Mouse (Mus musculus) adrenal gland, postnatal 10 days (tissue): ENCODE measurements around the gene Tnfrsf23. TPM values are rescaled to one million over a fixed set of nuclear protein-coding genes. Genes with fewer than 3 reads are reported as not detected.
"Not testable (repeated sequence)": the region's sequence is repeated elsewhere in the genome, so short reads cannot be mapped to it uniquely, and the experiment has no call there.

ENCODE experiments used
- DNase-seq: peaks from one replicate; pipeline ENCODE4 v3.0.0; 2021; ENCODE audit warnings: mixed read lengths
- total RNA-seq, 2 experiments: library from RNA; stranded (reverse); gene quantifications; 2 replicates each; pipeline ENCODE4 v1.2.3; 2021

The Tnfrsf23 gene
- total RNA-seq, 2 experiments from 2014 or later: 2.4 to 3.0 TPM

DNA sequence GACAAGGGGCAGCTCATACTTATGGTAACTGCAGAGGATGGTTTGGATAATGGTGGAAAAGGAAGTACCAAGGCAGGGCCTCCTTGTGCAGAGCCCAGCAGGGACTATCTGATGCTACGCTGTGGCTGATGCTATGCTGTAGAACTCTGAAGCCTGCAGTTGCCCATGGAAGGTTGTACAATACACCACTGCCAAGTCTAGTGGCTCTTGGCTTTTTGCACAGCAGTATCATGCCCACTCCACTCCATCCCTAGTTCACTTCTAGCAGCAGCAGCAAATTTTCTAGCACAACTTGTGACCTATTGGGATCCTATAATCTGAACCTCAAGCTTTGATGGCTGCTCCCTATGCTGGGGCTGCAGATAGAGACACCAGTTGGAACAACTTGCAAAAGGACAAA, 4.1 kb downstream of the Tnfrsf23 start:
- no peak for DNase-seq

DNA sequence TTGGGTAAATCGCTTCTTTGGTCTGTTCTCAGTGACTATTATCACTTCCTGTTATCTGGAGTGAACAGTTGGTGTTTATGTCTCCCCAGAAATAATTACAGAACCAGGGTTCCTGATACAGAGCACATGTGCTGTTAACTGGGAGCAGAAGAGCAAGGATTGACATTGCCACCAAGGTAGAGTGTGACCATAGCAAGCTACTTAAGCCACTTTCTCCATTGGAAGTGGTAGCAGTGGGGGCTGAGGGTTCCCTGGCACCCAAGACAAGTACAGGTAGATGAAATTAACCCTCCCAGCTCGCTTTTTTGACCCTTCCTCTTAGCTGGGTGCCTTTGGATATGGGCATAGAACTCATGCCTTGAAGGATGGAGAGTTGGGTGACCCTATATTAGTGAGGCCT, 4.8 kb downstream of the Tnfrsf23 start:
- not testable (repeated sequence) for DNase-seq

DNA sequence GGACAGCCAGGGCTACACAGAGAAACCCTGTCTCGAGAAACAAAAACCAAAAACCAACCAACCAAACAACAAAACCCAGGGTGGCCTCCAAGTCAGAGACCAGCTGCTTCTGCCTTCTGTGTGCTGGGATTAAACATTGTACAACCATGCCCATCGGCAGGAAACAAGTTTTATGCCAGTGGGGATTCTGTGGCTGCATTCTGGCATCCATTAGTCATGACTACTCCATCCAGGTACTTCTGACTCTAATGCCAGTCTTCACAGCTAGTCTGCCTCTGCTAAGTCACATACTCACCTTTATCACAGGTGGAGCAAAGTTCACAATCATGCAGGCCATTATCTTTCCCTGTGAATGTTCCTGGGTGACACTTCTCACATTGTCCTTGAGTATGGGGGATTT, 6.0 kb downstream of the Tnfrsf23 start:
- DNase-seq: not testable (repeated sequence)

DNA sequence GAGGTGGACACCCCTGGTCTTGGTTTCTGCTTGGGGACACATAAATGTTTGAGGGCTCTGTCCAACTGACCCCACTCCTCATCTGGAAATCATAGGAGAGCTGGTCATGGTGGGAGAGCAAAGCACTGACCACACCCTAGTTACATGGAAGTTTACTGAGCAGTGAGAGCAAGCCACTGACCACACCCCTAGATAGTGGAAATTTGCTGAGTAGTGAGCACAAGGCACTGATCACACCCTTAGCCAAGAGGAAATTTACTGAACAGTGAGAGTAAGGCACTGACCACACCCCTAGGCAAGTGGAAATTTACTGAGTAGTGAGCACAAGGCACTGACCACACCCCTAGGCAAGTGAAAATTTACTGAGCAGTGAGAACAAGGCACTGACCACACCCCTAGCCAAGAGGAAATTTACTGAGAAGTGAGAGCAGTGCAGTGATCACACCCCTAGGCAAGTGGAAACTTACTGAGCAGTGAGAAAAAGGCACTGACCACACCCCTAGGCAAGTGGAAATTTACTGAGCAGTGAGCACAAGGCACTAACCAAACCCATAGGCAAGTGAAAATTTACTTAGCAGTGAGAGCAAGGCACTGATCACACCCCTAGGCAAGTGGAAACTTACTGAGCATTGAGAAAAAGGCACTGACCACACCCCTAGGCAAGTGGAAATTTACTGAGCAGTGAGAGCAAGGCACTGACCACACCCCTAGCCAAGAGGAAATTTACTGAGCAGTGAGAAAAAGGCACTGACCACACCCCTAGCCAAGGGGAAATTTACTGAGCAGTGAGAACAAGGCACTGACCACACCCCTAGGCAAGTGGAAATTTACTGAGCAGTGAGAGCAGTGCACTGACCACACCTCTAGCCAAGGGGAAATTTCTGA, 19.0 kb downstream of the Tnfrsf23 start:
- DNase-seq: no peak

DNA sequence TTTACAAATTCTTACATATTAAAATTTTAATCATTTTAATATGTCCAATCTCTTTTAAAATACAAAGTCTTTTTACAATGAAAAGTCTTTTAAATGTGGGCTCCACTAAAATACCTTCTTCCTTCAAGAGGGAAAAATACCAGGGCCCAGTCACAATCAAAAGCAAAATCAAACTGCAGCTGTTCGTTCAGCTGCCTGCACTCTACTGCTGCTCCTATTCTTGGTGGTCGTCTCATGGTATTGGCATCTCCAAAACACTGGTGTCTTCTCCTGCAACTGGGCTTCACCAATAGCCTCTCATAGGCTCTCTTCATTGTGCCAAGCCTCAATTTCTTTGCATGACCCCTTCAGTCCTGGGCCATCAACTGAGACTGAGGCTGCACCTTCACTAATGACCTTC, 22.2 kb downstream of the Tnfrsf23 start:
- no peak for DNase-seq

DNA sequence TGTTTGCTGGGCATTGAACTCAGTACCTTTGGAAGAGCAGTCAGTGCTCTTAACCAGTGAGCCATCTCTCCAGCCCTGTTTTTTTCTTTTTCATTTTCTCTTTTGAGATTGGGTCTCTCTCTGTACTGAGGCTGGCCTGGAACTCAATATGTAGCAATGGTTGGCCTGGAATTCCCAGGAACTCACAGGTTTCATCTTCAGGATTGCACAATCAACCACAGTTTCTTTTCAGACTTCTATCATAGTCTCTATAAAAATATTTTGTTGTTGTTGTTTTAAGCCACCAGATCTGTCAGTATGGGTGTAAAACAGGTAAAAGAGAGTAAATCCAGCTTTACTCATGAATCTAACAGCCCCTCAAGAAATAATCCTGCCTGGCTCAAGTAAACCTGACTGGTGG, 24.9 kb downstream of the Tnfrsf23 start:
- no peak for DNase-seq

DNA sequence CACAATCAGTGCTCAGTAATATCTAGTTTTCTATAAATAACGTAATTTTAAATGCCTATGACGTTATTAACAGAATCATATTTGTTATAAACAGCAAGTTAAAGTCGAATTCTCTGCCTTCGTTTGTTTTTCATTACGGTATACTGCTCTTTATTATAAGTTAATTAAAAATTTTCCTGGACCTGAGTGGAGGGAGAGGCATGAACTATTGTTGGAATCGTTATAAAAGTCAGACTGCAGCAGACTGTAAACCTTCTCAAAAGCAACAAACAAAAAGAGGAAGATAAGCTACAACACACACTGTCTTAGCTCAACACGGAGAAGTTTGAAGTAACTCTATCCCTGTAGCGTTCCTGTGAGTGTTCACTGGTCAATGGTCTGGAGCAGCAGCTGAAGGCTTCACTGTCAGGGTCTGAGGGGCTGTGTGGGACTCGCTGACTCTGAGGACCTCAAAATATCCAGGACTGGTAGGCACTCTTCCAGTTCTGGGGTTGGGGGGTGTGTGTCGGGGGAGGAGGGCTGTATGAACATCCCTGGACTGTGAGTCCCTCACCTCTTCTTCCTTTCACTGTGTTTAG, 35.8 kb downstream of the Tnfrsf23 start:
- DNase-seq: not testable (repeated sequence)

DNA sequence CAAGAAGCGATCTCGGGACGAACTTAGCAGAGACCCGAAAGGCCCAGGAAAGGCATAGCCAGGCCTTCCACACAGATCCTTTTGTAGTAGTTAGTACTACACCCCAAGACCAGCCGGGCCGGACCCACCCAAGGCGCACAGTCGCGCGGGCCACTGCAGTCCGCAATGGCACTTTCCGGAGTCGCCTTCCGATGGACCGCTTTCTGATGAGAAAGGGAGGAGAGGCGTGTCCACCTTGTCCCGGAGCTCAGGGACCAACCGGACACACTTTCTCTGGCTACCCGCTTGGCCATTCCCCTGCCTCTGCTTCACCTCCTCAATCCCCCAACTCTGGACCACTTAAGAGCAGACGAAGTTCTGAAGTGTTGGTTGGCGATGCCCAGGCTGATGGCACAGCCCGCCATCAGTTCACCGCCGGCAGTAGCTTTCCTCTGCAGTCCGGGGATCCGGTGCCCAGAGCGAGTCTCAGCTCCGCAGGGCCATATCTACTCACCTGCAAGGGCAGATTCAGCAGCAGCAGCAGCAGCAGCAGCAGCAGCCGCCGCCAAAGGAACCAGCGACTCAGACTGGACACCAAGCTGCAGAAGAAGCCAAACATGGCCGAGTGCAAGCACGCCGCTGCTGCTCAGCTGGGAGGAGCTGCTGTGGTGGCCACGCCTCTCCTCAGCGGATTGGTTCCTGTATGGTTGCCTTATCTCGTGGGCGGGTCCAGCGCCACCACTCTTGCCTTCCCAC, 36.5 kb downstream of the Tnfrsf23 start, which contains the start of gene Tnfrsf22:
Tnfrsf22 (minus strand) TSS at position 628 of the 735 bp plus-strand sequence.
- DNase-seq: peak; percentile 89

DNA sequence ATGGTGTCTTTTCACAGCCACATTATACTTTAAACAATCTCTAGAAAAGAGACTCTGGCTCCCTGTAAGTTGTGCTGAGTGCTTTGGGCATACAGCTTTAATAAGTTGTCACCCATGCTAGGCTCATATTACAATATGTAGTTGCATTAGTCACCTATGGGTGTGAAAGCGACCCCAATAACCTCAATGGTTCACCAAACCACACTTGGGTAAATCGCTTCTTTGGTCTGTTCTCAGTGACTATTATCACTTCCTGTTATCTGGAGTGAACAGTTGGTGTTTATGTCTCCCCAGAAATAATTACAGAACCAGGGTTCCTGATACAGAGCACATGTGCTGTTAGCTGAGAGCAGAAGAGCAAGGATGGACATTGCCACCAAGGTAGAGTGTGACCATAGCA, 41.7 kb downstream of the Tnfrsf23 start:
- not testable (repeated sequence) for DNase-seq

DNA sequence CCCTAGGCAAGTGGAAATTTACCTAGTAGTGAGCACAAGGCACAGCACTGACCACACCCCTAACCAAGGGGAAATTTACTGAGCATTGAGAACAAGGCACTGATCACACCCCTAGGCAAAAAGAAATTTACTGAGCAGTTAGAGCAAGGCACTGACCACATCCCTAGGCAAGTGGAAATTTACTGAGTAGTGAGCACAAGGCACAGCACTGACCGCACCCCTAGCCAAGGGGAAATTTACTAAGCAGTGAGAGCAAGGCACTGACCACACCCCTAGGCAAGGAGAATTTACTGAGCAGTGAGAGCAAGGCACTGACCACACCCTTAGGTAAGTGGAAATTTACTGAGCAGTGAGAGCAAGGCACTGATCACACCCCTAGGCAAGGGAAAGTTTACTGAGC, 49.0 kb downstream of the Tnfrsf23 start:
- no peak for DNase-seq

DNA sequence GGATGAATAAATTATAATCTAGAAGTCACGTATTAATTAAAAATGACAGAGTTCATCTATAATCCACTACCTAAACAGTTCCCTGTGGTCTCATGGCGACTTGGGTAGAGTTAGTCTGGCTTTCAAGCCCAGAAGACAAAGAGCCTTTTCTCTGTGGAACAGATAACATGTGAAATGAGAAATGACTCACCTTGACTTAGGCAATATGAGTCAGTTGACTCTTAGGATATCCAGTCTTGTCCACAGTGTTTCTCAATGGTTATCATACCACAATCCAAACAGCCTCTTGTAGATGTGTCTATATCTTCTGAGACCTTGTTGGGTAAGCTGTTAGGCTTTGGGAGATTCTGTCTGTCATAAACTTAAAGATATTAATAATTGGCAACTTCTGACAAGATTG, 54.2 kb downstream of the Tnfrsf23 start:
- DNase-seq: no peak

DNA sequence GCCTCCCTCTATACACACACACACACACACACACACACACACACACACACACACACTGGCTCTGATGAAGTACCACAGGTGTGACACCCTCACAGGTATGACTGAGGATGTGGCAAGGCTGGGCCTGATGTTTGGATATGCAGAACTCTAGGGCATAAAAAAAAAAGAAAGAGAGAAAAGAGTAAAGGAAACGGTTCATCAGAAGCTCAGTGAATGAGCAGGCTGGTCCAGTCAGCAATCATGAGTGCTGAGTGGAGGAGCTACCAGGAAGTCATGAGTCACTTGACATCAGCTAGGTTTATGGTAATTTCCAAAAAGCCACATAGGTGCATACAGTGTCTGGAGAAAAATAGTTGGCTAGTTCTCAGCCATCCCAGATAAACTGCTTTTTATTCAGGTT, 56.2 kb downstream of the Tnfrsf23 start:
- no peak for DNase-seq

DNA sequence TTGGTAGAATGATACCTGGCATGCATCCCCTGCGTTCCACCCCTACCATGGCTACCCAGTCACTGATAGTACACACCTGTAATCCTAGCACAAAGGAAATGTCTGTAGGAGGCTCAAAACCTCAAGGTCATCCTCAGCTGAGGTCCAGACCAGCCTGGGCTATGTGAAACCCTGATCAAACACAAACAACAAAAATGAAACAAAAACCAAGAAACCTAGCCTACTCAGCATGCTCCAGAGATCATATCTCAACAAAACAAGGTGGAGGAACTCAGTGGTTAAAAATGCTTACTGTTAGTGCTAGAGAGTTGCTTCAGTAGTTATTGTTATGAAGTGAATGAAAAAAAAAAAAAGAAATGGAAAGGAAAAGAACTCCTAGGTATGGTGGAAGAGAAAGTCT, 57.1 kb downstream of the Tnfrsf23 start, which contains the start of gene Tnfrsf26:
Tnfrsf26 (minus strand) TSS at position 183 of the 400 bp plus-strand sequence.
- DNase-seq: no peak

DNA sequence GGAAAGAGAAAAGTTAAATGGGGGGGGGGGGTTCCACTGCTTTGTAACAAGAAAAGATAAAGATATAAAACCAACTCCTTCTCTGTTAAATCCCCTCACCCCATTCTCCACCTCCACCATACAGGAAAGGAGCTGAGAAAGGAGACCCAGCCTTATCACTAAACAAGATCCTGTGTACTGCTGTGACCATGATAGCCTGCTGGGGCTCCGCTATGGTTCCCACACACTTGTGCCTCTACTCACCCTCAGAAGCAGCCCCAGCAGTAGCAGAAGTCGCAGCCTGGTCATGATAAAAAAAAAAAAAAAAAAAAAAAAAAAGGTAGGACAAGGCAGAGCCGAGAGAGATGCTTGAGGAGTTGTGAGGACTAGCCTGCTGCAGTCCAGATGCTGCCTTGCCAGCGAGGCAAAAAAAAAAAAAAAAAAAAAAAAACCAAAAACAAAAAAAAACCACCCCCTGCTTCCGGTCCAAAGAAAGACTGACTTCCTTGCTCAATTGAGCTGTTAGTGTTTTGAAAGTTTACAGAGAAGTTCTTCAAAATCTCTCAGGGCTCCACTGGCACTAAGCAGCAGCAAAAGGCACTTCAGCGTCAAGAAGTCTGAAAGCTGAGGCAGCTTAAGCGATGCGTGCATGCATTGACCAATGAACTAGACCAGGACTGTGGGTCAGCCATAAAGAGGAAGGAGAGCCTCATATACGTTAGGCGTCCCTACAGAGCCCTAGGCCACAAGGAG, 58.0 kb downstream of the Tnfrsf23 start:
- no peak for DNase-seq

DNA sequence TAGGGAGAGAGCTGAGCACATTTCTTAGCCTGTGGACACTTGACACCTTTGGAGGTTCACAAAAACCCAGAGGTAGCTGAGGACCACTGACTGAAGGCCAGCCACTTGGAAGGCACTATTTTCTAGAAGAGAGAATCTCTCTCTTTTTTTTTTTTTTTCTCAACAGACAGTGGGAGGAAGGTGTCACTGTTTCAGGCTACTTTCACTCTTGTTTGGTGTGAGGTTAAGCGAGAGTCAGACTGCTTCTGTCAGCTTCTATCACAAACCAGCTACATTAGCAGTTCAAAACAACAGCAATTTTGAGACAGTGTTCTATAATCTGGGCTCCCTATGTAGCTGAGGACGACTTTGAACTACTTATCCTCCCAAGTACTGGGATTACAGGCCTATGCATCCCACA, 59.5 kb downstream of the Tnfrsf23 start:
- DNase-seq: no peak

DNA sequence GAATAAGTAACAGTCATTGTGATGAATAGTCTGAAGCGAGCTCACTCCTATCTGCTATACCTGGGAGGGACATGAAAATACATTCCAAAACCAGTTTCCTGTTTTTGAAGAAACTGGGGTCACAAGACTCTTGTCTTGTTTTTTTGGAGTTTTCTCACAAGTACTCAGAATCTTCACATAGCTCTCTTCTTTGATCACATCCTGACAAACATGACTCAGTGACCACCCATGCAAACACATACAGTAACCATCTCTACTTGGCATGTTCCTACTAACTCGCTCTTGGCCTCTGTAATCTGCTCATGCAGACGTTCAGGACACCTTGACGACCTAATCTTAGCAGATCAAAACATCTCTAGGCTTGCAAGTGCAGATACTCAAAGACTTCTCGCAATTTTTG, 60.5 kb downstream of the Tnfrsf23 start:
- DNase-seq: no peak

DNA sequence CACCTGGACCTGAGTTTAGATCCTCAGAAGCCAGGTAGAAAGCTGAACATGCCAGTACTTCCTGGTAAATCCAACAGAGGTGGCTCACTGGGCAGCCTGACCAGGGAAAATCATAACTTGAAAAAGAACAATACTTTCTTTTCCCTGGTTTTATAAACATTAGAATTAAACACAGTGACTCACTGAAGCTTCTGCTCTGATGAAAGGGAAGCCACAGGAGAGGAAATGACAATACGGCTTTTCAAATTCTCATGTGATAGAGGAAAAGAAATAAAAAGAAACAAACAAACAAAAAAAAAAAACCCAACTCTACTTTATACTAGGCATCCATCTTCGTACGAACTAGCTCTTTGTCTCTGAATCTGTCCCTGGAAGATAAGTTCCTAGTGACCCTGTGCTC, 61.1 kb downstream of the Tnfrsf23 start:
- DNase-seq: no peak

DNA sequence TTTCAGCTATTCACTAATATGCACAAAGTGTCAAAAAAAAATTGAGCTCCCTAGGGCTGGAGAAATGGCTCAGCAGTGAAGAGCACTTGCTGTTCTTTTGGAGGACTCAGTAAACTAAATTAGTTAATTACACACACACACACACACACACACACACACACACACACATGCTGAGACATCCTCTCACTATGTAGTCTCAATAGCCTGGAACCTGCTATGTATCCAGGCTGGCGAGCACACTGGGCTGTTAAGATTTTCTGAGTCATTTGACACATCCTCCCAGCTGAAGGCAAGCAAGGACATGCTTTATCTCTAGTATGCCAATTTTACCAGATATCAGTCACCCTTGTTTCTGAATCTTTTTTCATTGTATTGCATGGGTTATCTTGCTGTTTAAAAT, 64.7 kb downstream of the Tnfrsf23 start:
- DNase-seq: no peak
